Mouse (Mus musculus): ENCODE measurements at regions not wholly inside any gene's neighbourhood (a gene's known extent, or its start where the extent isn't known, plus 50 kb on each side); places are given as distances from the start of the nearest gene placed in this dataset.

- TF ChIP-seq POLR2A (IDR thresholded peaks at IDR 0.05; ENCODE audit: insufficient read length, low read depth) (no peak), REST (IDR thresholded peaks at IDR 0.05; ENCODE audit: insufficient read depth, insufficient read length) (no peak), TCF3 (IDR thresholded peaks at IDR 0.05; ENCODE audit: insufficient read length, low read depth) (no peak), CEBPB (IDR thresholded peaks at IDR 0.05; ENCODE audit: insufficient read depth, poor library complexity, severe bottlenecking) (no peak), MAX (IDR thresholded peaks at IDR 0.05; ENCODE audit: low read depth) (no peak), SRF (IDR thresholded peaks at IDR 0.05; ENCODE audit: control insufficient read depth, insufficient read length, low read depth) (no peak), MYOD1 (IDR thresholded peaks at IDR 0.05; ENCODE audit: control insufficient read depth in 1 of 3, insufficient read length in 2 of 3, low read depth in 2 of 3) (no peak), E2F4 (IDR thresholded peaks at IDR 0.05; ENCODE audit: insufficient read depth) (no peak), USF1 (IDR thresholded peaks at IDR 0.05; ENCODE audit: low read depth) (no peak), POLR2AphosphoS2 (IDR thresholded peaks at IDR 0.05; ENCODE audit: insufficient read length, low read depth) (no peak)
Observed at GRCm38 (mm10) chr16:54384019-54384418, 913.8 kb downstream of the Zpld1 start.
